Mouse (Mus musculus) forelimb bud, embryonic 11.5 days (tissue): ENCODE measurements around the gene Olfr98.
"Not testable (repeated sequence)": the region's sequence is repeated elsewhere in the genome, so short reads cannot be mapped to it uniquely, and the experiment has no call there.

ENCODE experiments used
- DNase-seq: peaks from one replicate; pipeline ENCODE4 v3.0.0-alpha.2; 2012; ENCODE audit warnings: low read depth, low spot score

The Olfr98 gene

DNA sequence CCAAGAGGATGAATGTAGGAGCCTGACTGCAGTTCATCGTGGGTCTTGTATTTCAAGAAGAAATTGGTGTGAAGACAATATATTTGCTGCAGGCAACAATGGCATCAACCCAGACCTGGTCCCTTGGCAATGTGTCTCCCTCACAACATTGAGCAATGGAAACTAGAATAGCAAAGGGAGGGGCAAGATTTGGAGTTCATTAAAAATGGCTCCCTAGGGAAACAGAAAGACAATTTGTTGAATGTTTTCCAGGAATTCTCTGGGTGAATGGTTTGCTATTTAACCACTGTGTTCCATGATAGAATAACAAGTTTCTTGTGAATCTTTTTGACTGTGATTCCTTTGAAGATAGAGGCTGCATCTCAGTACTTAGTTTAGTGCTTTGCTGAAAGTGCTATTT lies at the start of gene Olfr98:
Olfr98 (minus strand) TSS at position 124 of the 400 bp plus-strand sequence.
- DNase-seq: no peak

DNA sequence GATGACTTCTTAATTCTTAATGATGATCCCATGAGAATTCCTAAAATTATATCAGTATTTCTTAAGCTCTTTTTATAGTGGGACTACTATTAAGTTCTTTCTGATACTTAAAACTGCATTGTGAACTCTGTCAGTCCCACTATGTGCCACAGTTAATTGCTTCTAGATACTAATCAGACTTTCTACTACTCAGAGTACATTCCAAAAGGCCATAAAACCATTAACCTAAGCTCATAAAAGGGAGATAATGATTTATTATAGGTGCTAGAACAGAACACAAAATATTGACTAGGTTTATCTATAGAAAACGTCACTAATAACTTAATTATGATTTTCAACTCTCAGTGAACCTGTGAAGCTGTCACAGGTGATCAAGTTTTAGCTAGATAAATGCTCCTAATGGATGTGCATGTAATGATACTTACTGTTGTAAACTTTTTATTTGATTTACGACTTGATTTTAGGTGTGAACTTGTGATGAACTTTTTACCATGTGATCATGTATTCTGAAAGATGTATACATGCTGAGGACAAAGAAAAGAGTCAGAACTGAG lies 46.7 kb upstream of the Olfr98 start:
- DNase-seq: no peak

DNA sequence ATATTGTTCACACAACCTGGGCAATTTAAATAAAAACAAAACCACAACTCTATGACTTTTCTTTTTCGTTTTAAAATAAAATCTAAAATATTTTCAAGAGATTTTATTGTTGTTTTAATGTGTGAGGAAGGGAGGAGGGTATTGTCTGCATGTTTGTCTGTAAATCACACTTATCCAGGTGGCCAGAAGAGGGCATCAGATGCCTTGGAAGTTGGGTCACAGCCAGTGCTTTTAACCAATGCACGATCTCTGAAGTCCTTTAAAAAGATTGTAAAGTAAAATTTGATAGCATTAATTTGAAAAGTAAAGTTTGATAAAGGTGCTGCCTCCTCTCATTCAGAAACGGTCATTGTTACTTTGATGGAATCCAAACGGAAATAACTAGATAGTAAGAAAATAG lies 44.9 kb upstream of the Olfr98 start:
- no peak for DNase-seq

DNA sequence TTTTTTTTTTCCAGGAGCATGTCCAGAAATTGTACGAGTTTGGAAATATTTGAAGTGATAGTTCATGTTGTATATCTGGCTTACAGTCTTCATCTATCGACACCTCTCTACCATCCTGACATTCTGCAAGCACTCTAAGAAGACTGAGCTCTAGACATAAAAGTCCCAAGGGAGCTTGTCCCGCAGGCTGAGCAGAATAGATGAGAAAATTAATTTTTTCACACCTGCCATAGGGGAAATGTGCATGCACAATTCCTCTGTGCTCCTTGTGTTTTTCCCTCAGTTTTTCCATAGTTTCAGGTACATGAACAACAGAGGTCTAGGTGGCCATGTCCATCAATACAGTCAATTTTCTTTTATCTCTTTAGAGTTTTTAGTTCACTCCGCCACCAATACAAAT lies 40.7 kb upstream of the Olfr98 start, which contains the start of gene Olfr101:
Olfr101 (minus strand) TSS at position 101 of the 400 bp plus-strand sequence.
- no peak for DNase-seq

DNA sequence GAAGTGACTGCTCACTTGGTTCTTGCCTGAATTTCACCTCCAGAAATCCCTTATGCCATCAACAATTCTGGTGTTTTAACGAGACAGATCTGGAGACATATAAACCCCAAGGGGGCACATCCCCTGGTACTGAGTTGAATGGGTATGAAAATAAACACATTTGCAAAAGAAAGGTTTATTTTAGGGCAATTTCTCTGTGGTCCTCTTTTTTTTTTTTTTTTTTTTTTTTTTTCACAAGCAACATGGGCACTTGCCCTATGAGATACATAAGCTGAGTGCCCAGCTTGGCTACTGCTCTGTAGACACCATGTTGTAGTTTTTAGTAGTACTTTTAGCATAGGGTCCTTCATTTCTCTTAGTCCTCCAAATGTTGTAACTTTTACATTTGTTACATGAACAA lies 19.8 kb upstream of the Olfr98 start, which contains the start of gene Olfr99:
Olfr99 (minus strand) TSS at position 101 of the 400 bp plus-strand sequence.
- no peak for DNase-seq

DNA sequence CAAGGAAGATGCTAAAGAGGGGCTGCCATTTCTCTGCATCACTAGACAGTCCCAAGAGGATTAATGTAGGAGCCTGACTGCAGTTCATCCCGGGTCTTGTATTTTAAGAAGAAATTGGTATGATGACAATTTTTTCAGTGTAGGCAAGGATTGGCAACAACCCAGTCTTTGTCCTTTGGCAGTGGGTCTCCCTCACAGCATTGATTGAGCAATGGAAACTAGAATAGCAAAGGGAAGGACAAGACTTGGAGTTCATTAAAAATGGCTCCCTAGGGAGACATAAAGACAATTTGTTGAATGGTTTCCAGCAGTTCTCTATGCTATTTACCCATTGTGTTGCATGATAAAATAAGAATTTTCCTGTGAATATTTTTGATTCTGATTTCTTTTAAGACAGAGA lies 16.8 kb upstream of the Olfr98 start:
- DNase-seq: no peak

DNA sequence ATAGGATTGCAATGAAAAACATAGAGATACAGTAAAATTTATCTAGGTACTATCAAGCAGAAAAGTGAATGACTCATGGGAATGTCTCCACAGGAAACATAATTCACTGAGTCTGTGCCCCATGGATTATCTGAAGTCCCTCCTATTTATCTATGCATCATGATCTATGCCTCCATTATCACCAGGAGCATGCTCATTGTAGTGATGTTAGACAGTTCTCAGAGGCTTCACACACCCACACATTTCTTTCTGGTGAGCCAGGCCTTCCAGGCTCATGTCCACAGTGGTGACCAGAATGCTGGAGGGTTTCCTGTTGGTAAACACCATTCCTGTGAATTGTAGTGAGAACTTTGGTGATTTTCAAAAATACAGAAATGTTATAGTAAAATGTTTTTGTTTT lies 13.0 kb upstream of the Olfr98 start:
- DNase-seq: no peak

DNA sequence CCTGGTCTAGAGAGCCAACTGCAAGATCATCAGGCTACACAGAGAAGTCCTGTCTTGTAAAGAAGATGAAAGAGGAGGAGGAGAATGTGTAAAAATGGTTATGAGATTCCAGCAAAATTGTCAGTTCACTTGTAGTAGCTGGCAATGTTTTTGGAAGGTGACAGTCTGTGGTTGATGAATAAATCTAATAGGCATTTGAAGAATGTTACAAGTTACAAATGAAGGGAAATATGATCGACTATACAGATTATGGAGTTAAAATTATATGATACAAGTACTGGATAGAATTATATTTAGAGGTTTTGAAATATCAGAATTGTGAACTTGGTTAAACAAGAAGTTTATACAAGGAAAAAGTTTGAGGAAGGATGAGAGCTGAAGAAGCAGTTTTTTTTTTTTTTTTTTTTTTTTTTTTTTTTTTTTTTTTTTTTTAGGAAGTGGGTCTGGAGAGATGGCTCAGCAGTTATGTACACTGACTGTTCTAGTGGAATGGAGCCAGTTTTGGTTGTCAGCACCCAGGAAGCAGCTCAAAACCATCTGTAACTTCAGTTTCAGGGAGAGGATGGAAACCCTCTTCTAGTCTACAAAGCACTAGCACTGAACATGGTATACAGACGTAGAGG lies 12.2 kb upstream of the Olfr98 start:
- no peak for DNase-seq

DNA sequence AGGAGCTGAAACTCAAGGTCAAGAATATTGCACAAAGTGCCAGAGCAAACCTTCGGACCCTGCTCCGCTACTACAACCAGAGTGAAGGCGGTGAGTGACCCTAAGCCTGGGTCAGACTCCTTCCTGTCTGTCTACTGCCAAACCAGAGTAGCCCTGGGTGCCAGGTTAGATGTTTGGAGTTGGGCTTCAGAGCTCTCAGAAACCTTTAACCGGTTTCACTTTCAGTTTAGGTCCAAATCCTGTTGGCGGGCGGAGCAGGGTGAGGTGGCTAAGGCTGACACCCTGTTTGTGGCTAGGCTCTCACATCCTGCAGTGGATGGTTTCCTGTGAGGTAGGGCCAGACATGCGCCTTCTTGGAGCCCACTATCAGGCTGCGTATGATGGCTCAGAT lies 7.1 kb upstream of the Olfr98 start:
- no peak for DNase-seq

DNA sequence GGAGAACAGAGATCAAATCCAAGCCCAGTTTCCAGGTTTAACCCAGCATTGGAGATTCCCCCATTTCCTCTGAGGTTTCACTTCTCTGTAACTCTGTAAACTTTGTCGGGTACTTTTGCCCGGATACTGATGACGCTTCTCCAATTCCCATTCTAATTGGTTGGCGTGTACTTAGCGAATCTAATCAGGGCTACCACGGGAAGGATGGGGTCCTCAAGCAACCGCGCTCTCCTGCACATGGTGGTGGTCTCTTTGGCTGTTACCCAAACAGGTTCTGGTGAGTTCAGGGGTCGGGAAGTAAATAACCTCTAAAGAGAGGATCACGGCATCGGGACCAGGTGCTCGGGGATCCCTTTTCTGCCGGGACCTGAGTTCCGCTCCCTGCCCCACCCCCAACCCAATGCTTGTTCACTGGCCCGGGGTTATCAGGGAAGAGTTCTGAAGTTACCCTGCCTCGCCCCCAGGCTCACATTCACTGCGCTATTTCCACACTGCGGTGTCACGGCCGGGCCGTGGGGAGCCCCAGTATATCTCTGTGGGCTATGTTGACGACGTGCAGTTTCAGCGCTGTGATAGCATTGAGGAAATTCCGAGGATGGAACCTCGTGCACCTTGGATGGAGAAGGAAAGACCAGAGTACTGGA lies 6.6 kb upstream of the Olfr98 start, which contains the start of gene H2-M3:
H2-M3 (plus strand) TSS at position 163 of the 644 bp plus-strand sequence.
- DNase-seq: peak; percentile 91

DNA sequence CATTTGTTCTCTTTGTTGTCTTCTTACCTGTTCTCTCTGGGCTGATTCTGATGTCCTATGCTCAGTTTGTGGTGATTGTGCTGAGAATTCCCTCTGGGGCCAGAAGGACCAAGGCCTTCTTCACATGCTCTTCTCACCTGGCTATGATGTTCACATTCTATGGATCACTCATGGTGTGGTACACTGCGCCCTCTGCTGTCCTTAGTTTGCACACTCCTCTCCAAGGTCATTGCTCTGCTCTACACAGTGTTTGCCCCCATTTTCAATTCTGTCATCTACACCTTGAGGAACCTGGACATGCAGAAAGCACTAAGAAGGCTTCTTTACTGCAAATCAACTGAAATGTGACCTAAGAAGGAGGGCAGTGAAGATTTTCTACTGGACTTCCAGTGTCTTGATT lies 13.0 kb downstream of the Olfr98 start:
- no peak for DNase-seq

DNA sequence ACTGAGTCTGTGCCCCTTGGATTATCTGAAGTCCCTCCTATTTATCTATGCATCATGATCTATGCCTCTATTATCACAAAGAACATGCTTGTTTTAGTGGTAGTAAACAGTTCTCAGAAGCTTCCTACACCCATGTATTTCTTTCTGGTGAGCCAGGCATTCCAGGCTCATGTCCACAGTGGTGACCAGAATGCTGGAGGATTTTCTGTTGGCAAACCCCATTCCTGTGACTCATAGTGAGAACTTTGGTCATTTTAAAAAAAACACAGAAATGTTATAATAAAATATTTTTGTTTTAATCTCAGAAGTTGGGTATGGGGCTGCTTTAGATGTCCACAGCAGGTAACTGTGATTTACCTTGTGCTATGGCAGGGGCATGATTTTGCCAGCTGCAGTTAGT lies 14.1 kb downstream of the Olfr98 start:
- DNase-seq: no peak

DNA sequence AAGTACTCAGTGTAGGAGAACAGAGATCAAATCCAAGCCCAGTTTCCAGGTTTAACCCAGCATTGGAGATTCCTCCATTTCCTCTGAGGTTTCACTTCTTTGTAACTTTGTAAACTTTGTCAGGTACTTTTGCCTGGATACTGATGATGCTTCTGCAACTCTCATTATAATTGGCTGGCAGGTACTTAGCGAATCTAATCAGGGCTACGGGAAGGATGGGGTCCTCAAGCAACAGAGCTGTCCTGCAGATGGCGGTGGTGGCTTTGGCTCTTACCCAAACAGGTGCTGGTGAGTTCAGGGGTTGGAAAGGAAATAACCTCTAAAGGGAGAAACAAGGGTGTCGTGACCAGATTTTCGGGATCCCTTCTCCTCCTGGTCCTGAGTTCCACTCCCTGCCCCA lies 16.8 kb downstream of the Olfr98 start:
- peak; percentile 29 for DNase-seq

DNA sequence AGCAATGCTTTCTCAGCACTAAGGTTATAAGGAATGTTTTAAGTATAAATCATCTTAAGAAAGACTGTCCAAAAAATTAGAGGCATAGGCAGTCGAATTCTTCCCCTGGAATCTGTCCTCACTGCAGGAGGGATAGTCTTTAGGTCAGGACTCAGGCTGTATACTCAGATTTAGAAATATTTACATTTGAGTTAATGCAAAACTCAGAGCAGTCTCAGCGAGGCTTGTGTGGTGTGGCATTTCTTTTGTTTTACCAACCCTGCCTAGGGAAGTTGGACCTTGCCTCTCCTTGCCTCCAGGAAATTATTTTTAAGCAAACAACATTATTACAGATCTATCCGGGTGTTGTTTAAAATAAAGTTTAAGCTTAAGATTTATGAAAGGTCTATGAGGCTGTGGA lies 21.4 kb downstream of the Olfr98 start:
- no peak for DNase-seq

DNA sequence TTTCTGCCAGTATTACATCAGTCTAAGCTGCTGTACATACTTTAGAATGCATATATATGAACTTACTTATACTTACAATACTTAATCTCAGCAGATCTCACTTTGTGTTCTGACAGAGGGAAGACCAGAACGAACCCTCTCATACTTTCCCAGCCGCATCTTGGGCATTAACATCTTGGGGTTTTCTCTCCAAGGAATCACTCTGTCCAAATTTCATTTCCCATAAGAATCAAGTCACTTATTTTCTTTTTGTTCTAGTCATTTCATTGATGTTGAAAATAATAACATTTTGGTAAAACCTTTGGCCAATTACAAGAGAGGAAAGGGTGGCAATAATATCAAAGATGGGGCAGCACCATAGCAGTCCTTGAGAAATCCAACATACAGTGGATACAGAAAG lies 26.3 kb downstream of the Olfr98 start, which contains the start of gene Olfr97:
Olfr97 (minus strand) TSS at position 101 of the 400 bp plus-strand sequence.
- not testable (repeated sequence) for DNase-seq

DNA sequence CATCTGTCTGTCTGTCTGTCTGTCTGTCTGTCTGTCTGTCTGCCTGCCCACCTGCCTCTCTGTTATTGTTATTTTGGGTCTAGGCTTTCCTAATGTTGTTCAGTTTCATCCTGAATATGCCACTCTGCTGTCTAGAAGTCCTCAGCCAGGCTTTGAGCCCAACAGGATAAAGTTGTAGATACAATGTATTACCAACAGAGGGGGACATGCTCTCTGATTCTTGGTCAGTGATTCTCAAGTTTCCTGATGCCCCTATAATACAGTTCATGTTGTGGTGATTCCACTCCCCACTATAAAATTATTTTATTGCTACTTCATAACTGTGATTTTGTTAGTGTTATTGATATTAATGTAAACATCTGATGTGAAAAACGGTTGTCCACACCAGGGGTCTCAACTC lies 41.7 kb downstream of the Olfr98 start:
- DNase-seq: no peak

DNA sequence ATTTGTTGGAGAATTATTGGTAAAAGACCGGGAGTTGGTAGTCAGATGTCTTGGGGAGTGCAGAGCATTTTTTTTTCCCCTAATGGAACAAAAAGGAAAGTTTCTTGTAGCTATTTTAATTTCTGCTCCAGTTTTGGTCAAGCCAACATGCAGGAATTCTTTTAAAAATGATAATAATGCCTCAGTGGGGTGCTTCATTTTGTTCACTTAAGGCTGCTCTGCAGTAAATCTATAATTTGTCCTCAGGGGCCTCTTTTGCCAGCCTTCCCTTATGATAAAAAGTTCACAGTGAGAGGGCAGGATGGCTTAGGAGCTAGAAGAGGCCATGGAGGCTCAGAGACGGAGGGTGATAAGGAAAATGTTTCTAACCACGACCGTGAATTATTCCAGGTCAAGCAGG lies 43.7 kb downstream of the Olfr98 start, which contains the start of gene Olfr96:
Olfr96 (plus strand) TSS at position 301 of the 400 bp plus-strand sequence.
- no peak for DNase-seq

DNA sequence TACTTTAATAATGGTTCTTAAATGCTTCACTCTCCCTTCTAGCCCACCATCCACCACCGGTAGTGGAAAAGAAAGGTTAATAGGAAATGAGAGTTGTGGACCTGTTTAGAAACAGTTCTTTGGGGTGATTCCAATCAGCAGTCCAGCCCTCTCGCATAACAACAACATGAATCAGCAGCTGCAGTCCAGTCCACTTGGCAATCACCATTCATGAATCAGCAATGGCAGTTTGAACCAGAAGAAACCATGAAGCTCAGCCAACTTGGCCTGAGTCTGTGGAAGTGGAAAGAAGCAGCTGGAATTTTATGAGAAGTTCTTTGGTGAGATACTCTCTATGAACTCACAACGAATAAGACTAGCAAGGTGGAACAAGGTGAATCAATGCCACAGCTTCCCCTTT lies 45.1 kb downstream of the Olfr98 start:
- no peak for DNase-seq

DNA sequence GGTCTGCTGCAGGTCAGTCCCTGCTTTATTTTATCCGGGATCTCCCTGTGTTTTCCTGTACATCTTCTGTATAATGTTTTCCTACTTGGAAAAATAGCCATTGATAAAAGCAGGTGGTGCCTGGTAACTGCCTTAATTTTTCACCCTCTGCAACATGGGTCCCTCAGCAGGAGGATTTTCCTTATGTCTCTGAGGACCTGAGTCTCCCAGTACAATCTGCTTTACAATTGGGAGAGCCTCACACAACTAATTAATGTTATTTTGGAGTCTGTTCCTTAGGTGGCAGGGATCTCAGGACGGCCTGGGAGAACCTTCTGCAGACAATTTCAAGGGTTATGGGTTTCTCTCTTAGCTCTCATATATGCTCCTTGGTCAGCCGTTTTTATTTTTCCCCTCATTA lies 50.5 kb downstream of the Olfr98 start, which contains the start of gene Olfr95:
Olfr95 (minus strand) TSS at position 101 of the 400 bp plus-strand sequence.
- DNase-seq: no peak
